24 mouse cellular contexts compared by ENCODE assay signal in genomic region chr8:59977024-59977662, GRCm38 (mm10).
"Had no signal": no experiment of that assay in that cellular context is flagged by ENCODE, and none has a peak within 500 bp of the region (broad histone marks: within the 10 kb centered on the region; RNA-seq: fewer than 3 reads in every experiment).

No protein-coding gene starts in this region.

- H3K27ac ChIP-seq: heart, embryonic 10.5 days; hindbrain, embryonic 10.5 days; hindbrain, embryonic 12.5 days; hindbrain, embryonic 14.5 days; intestine, embryonic 15.5 days; layer of hippocampus, adult 2 months; left cerebral cortex, adult 2 months; limb, embryonic 10.5 days; limb, embryonic 12.5 days had no signal

- H3K27me3 ChIP-seq: heart, embryonic 12.5 days; hindbrain, embryonic 12.5 days; intestine, embryonic 15.5 days; limb, embryonic 12.5 days had no signal

- H3K9me3 ChIP-seq: heart, embryonic 10.5 days; heart, embryonic 12.5 days; hindbrain, embryonic 10.5 days; hindbrain, embryonic 12.5 days; intestine, embryonic 15.5 days; limb, embryonic 10.5 days; limb, embryonic 12.5 days had no signal

- DNase-seq: gastrocnemius, postnatal 25 days; heart, adult 18-20 months; heart, postnatal 10 days; heart, postnatal 4 days; kidney, adult 18-20 months; kidney, adult 8-10 months; kidney, postnatal 10 days; kidney, postnatal 25 days; kidney, postnatal 4 days; liver had no signal

- H3K4me2 ChIP-seq: heart, embryonic 12.5 days; hindbrain, embryonic 12.5 days; hindbrain, embryonic 14.5 days; intestine, embryonic 15.5 days; limb, embryonic 12.5 days; liver, embryonic 11.5 days had no signal

- H3K9ac ChIP-seq: heart, embryonic 12.5 days; hindbrain, embryonic 12.5 days; hindbrain, embryonic 14.5 days; intestine, embryonic 15.5 days; limb, embryonic 12.5 days had no signal

- H3K36me3 ChIP-seq: heart, embryonic 10.5 days; heart, embryonic 12.5 days; hindbrain, embryonic 10.5 days; hindbrain, embryonic 12.5 days; intestine, embryonic 15.5 days; limb, embryonic 10.5 days; limb, embryonic 12.5 days had no signal

- ATAC-seq: hindbrain, embryonic 16.5 days; inflammation-experienced regulatory T-cells, adult 6 months; intestine, embryonic 15.5 days; intestine, postnatal 0 days had no signal

- H3K4me3 ChIP-seq: heart, embryonic 10.5 days; heart, embryonic 12.5 days; hindbrain, embryonic 10.5 days; hindbrain, embryonic 12.5 days; intestine, embryonic 15.5 days; layer of hippocampus, adult 2 months; left cerebral cortex, adult 2 months; limb, embryonic 10.5 days; limb, embryonic 12.5 days had no signal

- H3K4me1 ChIP-seq: heart, embryonic 10.5 days; heart, embryonic 12.5 days; hindbrain, embryonic 10.5 days; hindbrain, embryonic 12.5 days; intestine, embryonic 15.5 days; limb, embryonic 10.5 days; limb, embryonic 12.5 days had no signal
